Mouse (Mus musculus): ENCODE data around the gene Ror2.

Gene Ror2

GRCm38 (mm10) chr13:53119586-53120426, 166.1 kb downstream of the Ror2 start:
- H3K9me3 ChIP-seq (ENCODE audit: low read length): no peaks in the 10 kb centered on the region
- H3K4me3 ChIP-seq (replicated peaks; ENCODE audit: low read length): no peak overlapping the region; the same call in 1 of the 2 replicates
- peaks cover 22% of the 10 kb centered on the region for H3K27me3 ChIP-seq (ENCODE audit: insufficient read depth, low read length)
- peaks cover 3% of the 10 kb centered on the region; the same call in 1 of the 2 replicates for H3K36me3 ChIP-seq (ENCODE audit: insufficient read depth, low read length)
- H3K4me1 ChIP-seq (replicated peaks; ENCODE audit: low read depth, low read length): peaks cover 42% of the 10 kb centered on the region
- TF ChIP-seq NANOG (IDR thresholded peaks at IDR 0.05; ENCODE audit: borderline replicate concordance, low read length) (no peak), POU5F1 (IDR thresholded peaks at IDR 0.05; ENCODE audit: borderline replicate concordance, low read length) (no peak), CTCF (conservative IDR thresholded peaks at IDR 0.05; ENCODE audit: low read length) (peak; percentile 96)

GRCm38 (mm10) chr13:53118398-53118797, 167.5 kb downstream of the Ror2 start:
- Histone ChIP-seq H3K9me3 (ENCODE audit: low read length) (no peaks in the 10 kb centered on the region), H3K36me3 (ENCODE audit: insufficient read depth, low read length) (peaks cover 3% of the 10 kb centered on the region; the same call in 1 of the 2 replicates), H3K4me3 (replicated peaks; ENCODE audit: low read length) (peak overlapping the region; percentile 73), H3K4me1 (replicated peaks; ENCODE audit: low read depth, low read length) (peaks cover 39% of the 10 kb centered on the region), H3K27me3 (ENCODE audit: insufficient read depth, low read length) (peaks cover 29% of the 10 kb centered on the region)
- peak; percentile 56 for TF ChIP-seq CTCF (conservative IDR thresholded peaks at IDR 0.05; ENCODE audit: low read length)
- no peak for TF ChIP-seq POU5F1 (IDR thresholded peaks at IDR 0.05; ENCODE audit: borderline replicate concordance, low read length)

- TF ChIP-seq CTCF (conservative IDR thresholded peaks at IDR 0.05; ENCODE audit: low read length) (no peak), NANOG (IDR thresholded peaks at IDR 0.05; ENCODE audit: borderline replicate concordance, low read length) (no peak), POU5F1 (IDR thresholded peaks at IDR 0.05; ENCODE audit: borderline replicate concordance, low read length) (no peak)
- Histone ChIP-seq H3K4me3 (replicated peaks; ENCODE audit: low read length) (peak overlapping the region; percentile 73; the same call in 1 of the 2 replicates), H3K27me3 (ENCODE audit: insufficient read depth, low read length) (peaks cover 32% of the 10 kb centered on the region), H3K9me3 (ENCODE audit: low read length) (no peaks in the 10 kb centered on the region), H3K4me1 (replicated peaks; ENCODE audit: low read depth, low read length) (peaks cover 39% of the 10 kb centered on the region), H3K36me3 (ENCODE audit: insufficient read depth, low read length) (peaks cover 3% of the 10 kb centered on the region; the same call in 1 of the 2 replicates)
Observed at GRCm38 (mm10) chr13:53117921-53118320, 168.0 kb downstream of the Ror2 start.

- Histone ChIP-seq H3K9me3 (ENCODE audit: low read length) (no peaks in the 10 kb centered on the region), H3K36me3 (ENCODE audit: insufficient read depth, low read length) (no peaks in the 10 kb centered on the region), H3K4me3 (replicated peaks; ENCODE audit: low read length) (peak overlapping the region; percentile 64), H3K4me1 (replicated peaks; ENCODE audit: low read depth, low read length) (peaks cover 20% of the 10 kb centered on the region), H3K27me3 (ENCODE audit: insufficient read depth, low read length) (peaks cover 37% of the 10 kb centered on the region)
- TF ChIP-seq NANOG (IDR thresholded peaks at IDR 0.05; ENCODE audit: borderline replicate concordance, low read length) (no peak), POU5F1 (IDR thresholded peaks at IDR 0.05; ENCODE audit: borderline replicate concordance, low read length) (no peak), CTCF (conservative IDR thresholded peaks at IDR 0.05; ENCODE audit: low read length) (no peak)
Observed at GRCm38 (mm10) chr13:53110249-53110578, 175.7 kb downstream of the Ror2 start.

- Histone ChIP-seq H3K27me3 (ENCODE audit: insufficient read depth, low read length) (peaks cover 39% of the 10 kb centered on the region), H3K4me1 (replicated peaks; ENCODE audit: low read depth, low read length) (peaks cover 20% of the 10 kb centered on the region), H3K36me3 (ENCODE audit: insufficient read depth, low read length) (no peaks in the 10 kb centered on the region), H3K4me3 (replicated peaks; ENCODE audit: low read length) (peak overlapping the region; percentile 64), H3K9me3 (ENCODE audit: low read length) (no peaks in the 10 kb centered on the region)
- no peak for TF ChIP-seq NANOG (IDR thresholded peaks at IDR 0.05; ENCODE audit: borderline replicate concordance, low read length)
- peak; percentile 94 for TF ChIP-seq CTCF (conservative IDR thresholded peaks at IDR 0.05; ENCODE audit: low read length)
Observed at GRCm38 (mm10) chr13:53109560-53110248, 176.2 kb downstream of the Ror2 start.

- Histone ChIP-seq H3K9me3 (ENCODE audit: low read length) (no peaks in the 10 kb centered on the region), H3K4me3 (replicated peaks; ENCODE audit: low read length) (no peak overlapping the region), H3K27me3 (ENCODE audit: insufficient read depth, low read length) (peaks cover 23% of the 10 kb centered on the region), H3K4me1 (replicated peaks; ENCODE audit: low read depth, low read length) (peaks cover 20% of the 10 kb centered on the region), H3K36me3 (ENCODE audit: insufficient read depth, low read length) (no peaks in the 10 kb centered on the region)
- TF ChIP-seq CTCF (conservative IDR thresholded peaks at IDR 0.05; ENCODE audit: low read length) (no peak), POU5F1 (IDR thresholded peaks at IDR 0.05; ENCODE audit: borderline replicate concordance, low read length) (no peak), NANOG (IDR thresholded peaks at IDR 0.05; ENCODE audit: borderline replicate concordance, low read length) (no peak)
Observed at GRCm38 (mm10) chr13:53106676-53107075, 179.2 kb downstream of the Ror2 start.

- peaks cover 4% of the 10 kb centered on the region; the same call in 1 of the 2 replicates for H3K27me3 ChIP-seq (ENCODE audit: insufficient read depth, low read length)
- no peak overlapping the region for H3K4me3 ChIP-seq (replicated peaks; ENCODE audit: low read length)
- no peaks in the 10 kb centered on the region for H3K36me3 ChIP-seq (ENCODE audit: insufficient read depth, low read length)
- H3K4me1 ChIP-seq (replicated peaks; ENCODE audit: low read depth, low read length): peaks cover 15% of the 10 kb centered on the region
- H3K9me3 ChIP-seq (ENCODE audit: low read length): peaks cover 4% of the 10 kb centered on the region; the same call in 1 of the 2 replicates
- TF ChIP-seq POU5F1 (IDR thresholded peaks at IDR 0.05; ENCODE audit: borderline replicate concordance, low read length) (no peak), CTCF (conservative IDR thresholded peaks at IDR 0.05; ENCODE audit: low read length) (peak; percentile 12; the same call in 1 of the 2 replicates)
Observed at GRCm38 (mm10) chr13:53099771-53100682, 185.9 kb downstream of the Ror2 start.

- peak; percentile 91 for TF ChIP-seq CTCF (conservative IDR thresholded peaks at IDR 0.05; ENCODE audit: low read length)
- TF ChIP-seq NANOG (IDR thresholded peaks at IDR 0.05; ENCODE audit: borderline replicate concordance, low read length): no peak
- Histone ChIP-seq H3K9me3 (ENCODE audit: low read length) (peaks cover 4% of the 10 kb centered on the region; the same call in 1 of the 2 replicates), H3K36me3 (ENCODE audit: insufficient read depth, low read length) (no peaks in the 10 kb centered on the region), H3K4me3 (replicated peaks; ENCODE audit: low read length) (no peak overlapping the region), H3K27me3 (ENCODE audit: insufficient read depth, low read length) (no peaks in the 10 kb centered on the region), H3K4me1 (replicated peaks; ENCODE audit: low read depth, low read length) (peaks cover 15% of the 10 kb centered on the region)
Observed at GRCm38 (mm10) chr13:53096615-53097014, 189.3 kb downstream of the Ror2 start.

Data from E14TG2a.4 (cell line).